Mouse (Mus musculus): Measurements from ENCODE around the gene Rpap3.

Rpap3 gene

DNA sequence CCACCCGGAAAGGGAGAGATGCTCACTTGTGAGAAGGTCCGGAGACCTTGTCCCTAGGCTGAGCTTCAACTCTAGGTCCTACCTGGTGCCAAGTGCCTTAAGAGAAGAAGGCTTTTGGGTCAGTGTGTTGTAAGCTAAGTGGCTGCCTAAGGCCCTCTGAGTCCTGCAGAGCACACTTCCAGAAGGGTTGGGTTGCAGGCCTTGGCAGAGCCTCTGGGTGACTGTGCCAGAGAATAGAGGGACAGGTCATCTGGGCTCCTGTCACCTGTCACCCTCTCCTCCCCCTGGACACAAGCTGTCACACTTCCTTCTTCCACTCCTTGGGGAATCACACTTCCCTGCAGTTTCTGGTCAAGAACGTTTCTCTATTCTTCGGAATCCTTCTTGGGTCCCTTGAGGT lies 55.9 kb downstream of the Rpap3 start:
- no peak for DNase-seq (ENCODE audit: low read depth, low spot score)

- no peak for DNase-seq (ENCODE audit: low read depth, low spot score)
Observed at GRCm38 (mm10) chr15:97648176-97648575, 57.4 kb downstream of the Rpap3 start.

- no peak for DNase-seq (ENCODE audit: low read depth, low spot score)
Observed at GRCm38 (mm10) chr15:97646426-97646825, 59.2 kb downstream of the Rpap3 start.

DNA sequence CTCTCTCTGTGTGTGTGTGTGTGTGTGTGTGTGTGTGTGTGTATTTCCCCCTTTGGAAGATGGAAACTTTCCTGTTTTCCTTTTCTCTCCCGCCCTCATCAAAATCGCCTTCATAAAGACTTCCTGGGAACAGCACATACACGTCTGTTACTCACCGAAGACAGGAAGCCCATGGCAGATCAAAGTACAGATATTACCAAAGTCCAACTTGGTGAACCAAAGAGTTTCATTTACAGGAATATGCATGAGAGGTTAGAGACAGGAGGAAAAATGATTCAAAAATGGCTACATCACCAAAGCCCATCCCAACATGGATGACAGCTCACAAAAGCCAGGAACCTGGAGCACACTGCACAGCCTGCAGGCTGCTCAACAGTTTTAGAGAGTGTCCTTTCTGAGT lies 61.6 kb downstream of the Rpap3 start:
- no peak for DNase-seq (ENCODE audit: low read depth, low spot score)

Measured in brain, embryonic 18.5 days (tissue).